Mouse (Mus musculus) spleen, adult 2 months (tissue): Measurements from ENCODE around the gene Msh5.

Source experiments
- CTCF ChIP-seq: fragments of 200-500 bp; IDR thresholded peaks from 2 replicates; pipeline ENCODE4 v1.5.1; 2011; ENCODE audit warnings: mild to moderate bottlenecking, inconsistent platforms; ENCODE audit not compliant: insufficient read depth, insufficient read length, insufficient replicate concordance; ENCODE audit errors: extremely low read depth
- POLR2A ChIP-seq: fragments of 200-500 bp; IDR thresholded peaks from 2 replicates; pipeline ENCODE4 v1.6.1; 2011; ENCODE audit warnings: low read depth, low read length, inconsistent platforms

DNA sequence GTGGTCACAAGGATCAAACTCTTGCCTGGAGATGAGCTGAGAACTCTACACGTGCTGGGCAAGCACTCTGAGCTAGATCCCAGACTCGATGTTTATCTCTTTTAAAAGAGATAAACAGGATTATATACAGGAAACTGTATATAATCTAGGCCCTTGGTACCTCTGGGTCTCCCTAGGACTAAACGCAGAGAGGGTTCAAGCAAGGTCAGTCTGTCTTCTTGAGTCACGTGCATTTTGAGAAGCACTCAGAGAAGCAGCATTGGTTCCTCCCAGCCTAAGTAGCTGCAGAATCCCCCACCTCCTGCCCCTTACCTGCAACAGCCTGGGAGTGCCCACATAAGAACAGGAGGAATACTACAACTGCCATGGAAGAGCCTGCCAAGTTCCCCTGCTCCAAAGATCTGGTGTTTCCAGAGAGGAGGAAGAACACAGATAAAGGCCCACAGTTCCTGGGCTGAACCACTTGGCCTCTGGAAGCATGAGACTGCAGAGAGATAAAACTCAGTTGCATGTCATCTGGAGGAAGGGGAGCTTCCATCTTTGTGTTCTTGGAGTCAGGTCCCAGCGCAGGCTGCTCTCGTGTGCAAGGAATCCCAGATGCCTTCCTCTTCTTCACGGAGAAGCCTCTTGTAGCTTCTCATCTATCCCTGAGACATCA lies 38.8 kb upstream of the Msh5 start, which contains the start of gene Ly6g6f:
- no peak for TF ChIP-seq POLR2A
- no peak for TF ChIP-seq CTCF
